Mouse (Mus musculus): ENCODE measurements around the gene Gm45521.

DNA sequence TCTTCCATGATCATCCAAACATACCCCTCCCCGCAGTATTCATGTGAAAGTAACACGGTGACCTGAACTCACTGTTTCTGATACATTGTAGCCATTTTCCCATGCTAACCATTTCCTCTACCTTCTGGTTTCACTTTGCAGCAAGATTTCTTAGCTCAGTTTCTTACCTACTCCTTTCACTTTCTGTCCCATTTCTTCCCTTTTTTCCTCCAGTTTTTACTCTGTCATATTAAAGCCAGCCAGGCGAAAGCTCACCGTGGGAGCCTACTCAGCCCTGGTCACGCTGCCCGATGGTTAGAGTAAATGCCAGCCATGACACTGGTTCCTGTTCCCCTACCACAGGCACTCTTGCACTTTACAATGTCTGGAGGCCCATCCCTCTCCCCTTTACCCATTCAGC, 29.8 kb downstream of the Gm45521 start:
- TF ChIP-seq POLR2A (IDR thresholded peaks at IDR 0.05; ENCODE audit: borderline replicate concordance, extremely low read depth, low read depth, low read length), result no peak
- no peak for TF ChIP-seq CTCF (IDR thresholded peaks at IDR 0.05; ENCODE audit: insufficient read depth, low read length)
